Mouse (Mus musculus): ENCODE results near the gene Npas3.

DNA sequence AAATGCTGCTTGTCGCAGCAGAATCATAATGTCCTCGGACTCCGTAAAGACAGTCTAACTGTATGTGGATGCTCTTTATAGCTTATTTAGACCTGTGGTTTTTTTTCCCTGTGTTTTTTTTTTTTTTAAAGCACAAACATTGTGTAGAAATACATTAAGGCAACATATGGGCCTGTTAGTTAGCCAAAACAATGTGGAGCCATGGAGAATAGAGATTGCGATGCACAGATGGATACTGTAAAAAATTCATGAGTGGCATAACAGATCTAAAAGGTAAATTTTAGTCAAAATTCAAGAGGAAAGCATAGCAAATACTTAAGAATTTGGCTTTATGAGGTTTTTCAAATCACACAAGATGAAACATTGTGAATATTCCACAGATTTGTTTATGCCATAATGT, 444.0 kb downstream of the Npas3 start:
- no peak for TF ChIP-seq MAX (IDR thresholded peaks at IDR 0.05; ENCODE audit: low read depth)
- TF ChIP-seq E2F4 (IDR thresholded peaks at IDR 0.05; ENCODE audit: insufficient read depth), result no peak
- TF ChIP-seq TCF12 (IDR thresholded peaks at IDR 0.05; ENCODE audit: insufficient read depth, poor library complexity, severe bottlenecking), result no peak
- TF ChIP-seq USF1 (IDR thresholded peaks at IDR 0.05; ENCODE audit: low read depth), result no peak
- no peak for TF ChIP-seq POLR2A (IDR thresholded peaks at IDR 0.05; ENCODE audit: insufficient read length, low read depth)
- TF ChIP-seq MYOG (IDR thresholded peaks at IDR 0.05; ENCODE audit: control insufficient read depth in 1 of 3, insufficient read depth in 1 of 3, insufficient read length in 2 of 3, low read depth in 2 of 3), result no peak
- TF ChIP-seq POLR2AphosphoS2 (IDR thresholded peaks at IDR 0.05; ENCODE audit: insufficient read length, low read depth), result no peak
- TF ChIP-seq SRF (IDR thresholded peaks at IDR 0.05; ENCODE audit: control insufficient read depth, insufficient read length, low read depth), result no peak
- no peak for TF ChIP-seq REST (IDR thresholded peaks at IDR 0.05; ENCODE audit: insufficient read depth, insufficient read length)
- TF ChIP-seq MYOD1 (IDR thresholded peaks at IDR 0.05; ENCODE audit: control insufficient read depth in 1 of 3, insufficient read length in 2 of 3, low read depth in 2 of 3), result no peak
